Mouse (Mus musculus): ENCODE measurements around the gene Sag.
"Not testable (repeated sequence)": the region's sequence is repeated elsewhere in the genome, so short reads cannot be mapped to it uniquely, and the experiment has no call there.

The Sag gene

GRCm38 (mm10) chr1:87824420-87824995 lies 21.0 kb downstream of the Sag start:
- no peak for DNase-seq (ENCODE audit: low spot score in 2 of 2)

GRCm38 (mm10) chr1:87825281-87825680 lies 21.8 kb downstream of the Sag start:
- DNase-seq (ENCODE audit: low spot score in 2 of 2), result no peak

GRCm38 (mm10) chr1:87825991-87826390 lies 22.5 kb downstream of the Sag start:
- no peak for DNase-seq (ENCODE audit: low spot score in 2 of 2)

- peak; percentile 29 to 62 for DNase-seq (ENCODE audit: low spot score in 2 of 2)
Observed at GRCm38 (mm10) chr1:87826474-87826873, 23.0 kb downstream of the Sag start.

- not testable (repeated sequence) for DNase-seq (ENCODE audit: low spot score in 2 of 2)
Observed at GRCm38 (mm10) chr1:87827476-87827875, 24.0 kb downstream of the Sag start.

GRCm38 (mm10) chr1:87828185-87828584 lies 24.7 kb downstream of the Sag start:
- peak; percentile 68 to 82 for DNase-seq (ENCODE audit: low spot score in 2 of 2)

GRCm38 (mm10) chr1:87828926-87829580 lies 25.6 kb downstream of the Sag start:
- no peak for DNase-seq (ENCODE audit: low spot score in 2 of 2)

- peak; percentile 34 to 53 for DNase-seq (ENCODE audit: low spot score in 2 of 2)
Observed at GRCm38 (mm10) chr1:87829621-87830211, 26.2 kb downstream of the Sag start.

- DNase-seq (ENCODE audit: low spot score in 2 of 2), result no peak
Observed at GRCm38 (mm10) chr1:87836453-87836852, 33.0 kb downstream of the Sag start.

GRCm38 (mm10) chr1:87837018-87837417 lies 33.5 kb downstream of the Sag start:
- DNase-seq (ENCODE audit: low spot score in 2 of 2), result no peak

- DNase-seq (ENCODE audit: low spot score in 2 of 2), result no peak
Observed at GRCm38 (mm10) chr1:87840411-87841208, 37.1 kb downstream of the Sag start.

GRCm38 (mm10) chr1:87846801-87847474 lies 43.5 kb downstream of the Sag start:
- peak; percentile 56 to 81 for DNase-seq (ENCODE audit: low spot score in 2 of 2)

- DNase-seq (ENCODE audit: low spot score in 2 of 2), result no peak
Observed at GRCm38 (mm10) chr1:87847475-87848168, 44.1 kb downstream of the Sag start.

- DNase-seq (ENCODE audit: low spot score in 2 of 2), result no peak
Observed at GRCm38 (mm10) chr1:87848237-87848996, 44.9 kb downstream of the Sag start.

GRCm38 (mm10) chr1:87849278-87849677 lies 45.8 kb downstream of the Sag start:
- DNase-seq (ENCODE audit: low spot score in 2 of 2), result peak in 1 of 2 experiments; percentile 59

- no peak for DNase-seq (ENCODE audit: low spot score in 2 of 2)
Observed at GRCm38 (mm10) chr1:87851344-87851743, 47.9 kb downstream of the Sag start.

GRCm38 (mm10) chr1:87852081-87852790 lies 48.8 kb downstream of the Sag start:
- no peak for DNase-seq (ENCODE audit: low spot score in 2 of 2)

GRCm38 (mm10) chr1:87852892-87853600 lies 49.6 kb downstream of the Sag start, which contains the start of gene Dgkd:
TSS of gene Dgkd (plus strand) at chr1:87853287.
- DNase-seq (ENCODE audit: low spot score in 2 of 2), result peak; percentile 61 to 70
